Mouse (Mus musculus) liver, postnatal 0 days (tissue): ENCODE results near the gene Mki67. TPM values are rescaled to one million over a fixed set of nuclear protein-coding genes. Genes with fewer than 3 reads are reported as not detected.
A peak's percentile ranks its signal among the peaks of the same experiment; 100 is the strongest.

Experiments used
- ATAC-seq: fragments of 200-750 bp; cut with Nextera tagmentation; 2 replicates; pipeline ENCODE4 v1.8.0; 2017; ENCODE audit warnings: mild to moderate bottlenecking, moderate library complexity
- DNase-seq: peaks from one replicate; pipeline ENCODE4 v3.0.0-alpha.2; 2016
- H3K27ac ChIP-seq: fragments of 300-500 bp; sonication (generic); 2 replicates; pipeline ENCODE4 v1.5.1; 2014; ENCODE audit warnings: antibody characterized with exemption, moderate library complexity, mild to moderate bottlenecking, low read depth
- H3K27me3 ChIP-seq: fragments of 300-500 bp; sonication (generic); 2 replicates; pipeline ENCODE4 v1.6.1; 2014; ENCODE audit warnings: low read length, control low read depth, mixed read lengths; ENCODE audit not compliant: insufficient read depth
- H3K36me3 ChIP-seq: fragments of 300-500 bp; sonication (generic); replicated peaks from 2 replicates; pipeline ENCODE4 v1.6.1; 2014; ENCODE audit warnings: mild to moderate bottlenecking, control low read depth, low read length, moderate library complexity, mixed read lengths; ENCODE audit not compliant: insufficient read depth
- H3K4me1 ChIP-seq: fragments of 300-500 bp; sonication (generic); 2 replicates; pipeline ENCODE4 v1.6.1; 2014; ENCODE audit warnings: antibody characterized with exemption, mild to moderate bottlenecking, control low read depth; ENCODE audit not compliant: insufficient read depth
- H3K4me2 ChIP-seq: fragments of 300-500 bp; sonication (generic); 2 replicates; pipeline ENCODE4 v1.6.1; 2014; ENCODE audit warnings: low read depth, mild to moderate bottlenecking, low read length, moderate library complexity, mixed read lengths
- H3K4me3 ChIP-seq: fragments of 300-500 bp; sonication (generic); 2 replicates; pipeline ENCODE4 v1.5.1; 2014; ENCODE audit warnings: low read depth, low read length
- H3K9ac ChIP-seq: fragments of 300-500 bp; sonication (generic); replicated peaks from 2 replicates; pipeline ENCODE4 v1.6.1; 2014; ENCODE audit warnings: mild to moderate bottlenecking, moderate library complexity
- H3K9me3 ChIP-seq: fragments of 300-500 bp; sonication (generic); 2 replicates; pipeline ENCODE4 v1.6.1; 2016; ENCODE audit warnings: mild to moderate bottlenecking, control low read depth, low read length, mixed read lengths
- CTCF ChIP-seq: sonication (generic); IDR thresholded peaks from 2 replicates; pipeline ENCODE4 v1.5.1; 2016; ENCODE audit warnings: antibody characterized with exemption, low read depth
- EP300 ChIP-seq: IDR thresholded peaks from 2 replicates; pipeline ENCODE4 v1.6.1; 2016; ENCODE audit warnings: antibody characterized with exemption, low read depth, mild to moderate bottlenecking
- WGBS: fragments of 180-500 bp; shearing (Covaris S2); extraction: QIAGEN DNeasy Blood & Tissue Kit; methylation state at CpG from one replicate; pipeline ENCODE4 v1.1.7; 2014; ENCODE audit not compliant: insufficient replicate concordance; 5-methylcytosine and 5-hydroxymethylcytosine counted together
- polyA plus RNA-seq: library from polyadenylated mRNA; unstranded; fragments of >200 nt; fragmentation: Nextera tagmentation; extraction: Ambion mirVana; gene quantifications from 2 replicates; pipeline ENCODE4 v1.2.1, GENCODE M21; 2015

Mki67 gene
- polyA plus RNA-seq, 1 experiment from 2014 or later: 38.8 TPM

DNA sequence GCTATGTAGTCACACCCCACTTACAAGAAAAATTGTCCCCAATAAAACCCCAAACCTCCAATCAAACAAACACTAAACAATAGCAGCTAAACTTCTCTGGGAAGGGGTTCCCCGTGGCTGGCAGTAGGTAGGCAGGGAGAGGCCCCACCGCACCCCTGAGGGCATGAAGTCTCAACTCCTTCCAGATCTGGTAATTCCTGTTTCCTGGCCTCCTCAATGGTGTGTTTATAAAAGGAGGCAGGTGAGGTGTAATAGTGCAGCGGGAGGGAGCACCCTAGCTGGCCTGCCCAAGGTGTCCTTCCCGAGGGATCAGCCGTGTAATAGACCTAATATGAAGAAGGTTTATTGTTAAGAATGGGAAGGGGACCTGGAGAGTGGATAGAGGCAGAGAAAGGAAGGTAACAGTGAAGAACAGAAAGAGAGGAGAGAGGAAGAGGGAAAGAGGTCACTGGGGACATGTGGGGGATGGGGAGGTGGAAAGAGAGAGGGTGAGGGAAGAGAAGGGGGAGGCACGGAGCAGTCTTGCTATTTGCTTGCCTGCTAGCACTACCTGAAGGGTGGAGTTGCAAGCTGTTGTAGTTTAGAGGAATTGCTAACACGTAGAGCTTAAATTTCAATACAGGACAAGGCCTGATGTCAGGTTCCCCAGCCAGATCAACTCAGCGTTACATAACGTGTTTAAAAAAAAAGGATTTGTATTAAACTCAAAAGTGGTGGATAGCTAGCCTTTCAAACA lies 18.9 kb upstream of the Mki67 start:
- no peak for DNase-seq
- 79% methylated on average over 9 of the region's 9 CpGs for WGBS
- Histone ChIP-seq H3K4me1 (no peaks in the 10 kb centered on the region), H3K4me2 (no peak overlapping the region; the same call in 1 of the 2 replicates), H3K4me3 (no peak overlapping the region), H3K9ac (no peak overlapping the region), H3K36me3 (no peaks in the 10 kb centered on the region), H3K9me3 (no peaks in the 10 kb centered on the region), H3K27ac (no peak overlapping the region), H3K27me3 (no peaks in the 10 kb centered on the region)
- TF ChIP-seq CTCF (no peak), EP300 (no peak)
- ATAC-seq: no peak

- Histone ChIP-seq H3K4me1 (no peaks in the 10 kb centered on the region), H3K27me3 (no peaks in the 10 kb centered on the region), H3K4me2 (no peak overlapping the region), H3K9me3 (no peaks in the 10 kb centered on the region), H3K27ac (no peak overlapping the region), H3K4me3 (no peak overlapping the region), H3K9ac (no peak overlapping the region), H3K36me3 (no peaks in the 10 kb centered on the region)
- TF ChIP-seq EP300 (no peak), CTCF (no peak)
- whole genome bisulfite sequencing: 82% methylated on average over 5 of the region's 5 CpGs
- ATAC-seq (no peak), DNase-seq (no peak)
These were observed 18.2 kb upstream of the Mki67 start for GRCm38 (mm10) chr7:135734379-135734778.

DNA sequence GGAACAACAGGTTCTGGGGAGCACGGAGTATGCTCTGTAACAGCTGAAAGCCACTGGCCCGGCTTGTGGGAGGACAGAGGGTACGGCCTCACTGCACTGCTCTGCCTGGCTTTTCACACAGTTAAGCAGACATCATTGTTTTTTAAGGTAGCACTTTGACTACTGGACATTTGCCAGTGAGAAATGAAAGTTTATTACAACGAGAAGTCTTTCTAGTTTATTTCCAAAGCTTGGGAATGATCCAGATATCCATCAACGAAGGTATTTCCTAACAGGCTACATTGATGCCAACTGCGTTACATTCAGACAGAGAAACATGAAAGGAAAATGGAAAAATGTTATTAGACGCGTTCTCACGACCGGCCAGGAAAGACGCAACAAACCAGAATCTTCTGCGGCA lies 11.9 kb upstream of the Mki67 start:
- ATAC-seq (no peak), DNase-seq (no peak)
- Histone ChIP-seq H3K4me2 (no peak overlapping the region), H3K36me3 (no peaks in the 10 kb centered on the region), H3K27ac (no peak overlapping the region), H3K9me3 (no peaks in the 10 kb centered on the region), H3K9ac (no peak overlapping the region), H3K4me3 (no peak overlapping the region), H3K27me3 (no peaks in the 10 kb centered on the region), H3K4me1 (peaks cover 11% of the 10 kb centered on the region)
- TF ChIP-seq CTCF: no peak
- TF ChIP-seq EP300: no peak
- 89% methylated on average over 12 of the region's 12 CpGs for WGBS

- no peak for TF ChIP-seq EP300
- TF ChIP-seq CTCF: no peak
- Histone ChIP-seq H3K4me1 (peaks cover 15% of the 10 kb centered on the region), H3K9me3 (no peaks in the 10 kb centered on the region), H3K4me2 (no peak overlapping the region), H3K36me3 (no peaks in the 10 kb centered on the region), H3K27ac (no peak overlapping the region), H3K27me3 (no peaks in the 10 kb centered on the region), H3K9ac (no peak overlapping the region), H3K4me3 (no peak overlapping the region)
- ATAC-seq: no peak
- 60% methylated on average over 1 of the region's 1 CpGs for WGBS
- no peak for DNase-seq
These were observed 10.5 kb upstream of the Mki67 start for GRCm38 (mm10) chr7:135726707-135727106.

- WGBS: 63% methylated on average over 6 of the region's 6 CpGs
- H3K4me1 ChIP-seq: peaks cover 31% of the 10 kb centered on the region
- H3K9ac ChIP-seq: peak overlapping the region; percentile 31; the same call in 1 of the 2 replicates
- H3K4me3 ChIP-seq: no peak overlapping the region
- TF ChIP-seq EP300 (no peak), CTCF (no peak)
- no peaks in the 10 kb centered on the region for H3K9me3 ChIP-seq
- DNase-seq (no peak), ATAC-seq (no peak)
- peak overlapping the region; percentile 63 for H3K4me2 ChIP-seq
- H3K27ac ChIP-seq: peak overlapping the region; percentile 49; the same call in 1 of the 2 replicates
- no peaks in the 10 kb centered on the region for H3K36me3 ChIP-seq
- H3K27me3 ChIP-seq: no peaks in the 10 kb centered on the region
These were observed 7.6 kb upstream of the Mki67 start for GRCm38 (mm10) chr7:135723672-135724341.

- Histone ChIP-seq H3K36me3 (no peaks in the 10 kb centered on the region), H3K9me3 (no peaks in the 10 kb centered on the region), H3K4me1 (peaks cover 35% of the 10 kb centered on the region), H3K9ac (peak overlapping the region; percentile 66), H3K27ac (peak overlapping the region; percentile 98), H3K27me3 (no peaks in the 10 kb centered on the region), H3K4me3 (peak overlapping the region; percentile 38), H3K4me2 (peak overlapping the region; percentile 63)
- WGBS: 50% methylated on average over 6 of the region's 6 CpGs
- peak; percentile 44 for ATAC-seq
- peak; percentile 40 for DNase-seq
- TF ChIP-seq EP300 (no peak), CTCF (no peak)
These were observed 6.1 kb upstream of the Mki67 start for GRCm38 (mm10) chr7:135722011-135722838.
